Mouse (Mus musculus): ENCODE measurements at regions not wholly inside any gene's neighbourhood (a gene's known extent, or its start where the extent isn't known, plus 50 kb on each side); places are given as distances from the start of the nearest gene placed in this dataset.

GRCm38 (mm10) chrX:12436106-12436505 lies 151.5 kb upstream of the Atp6ap2 start:
- no peaks in the 10 kb centered on the region for H3K27me3 ChIP-seq (replicated peaks; ENCODE audit: control insufficient read depth, insufficient read depth, low read length)
- H3K9me3 ChIP-seq (ENCODE audit: control insufficient read depth, low read length) = no peaks in the 10 kb centered on the region
- H3K4me3 ChIP-seq (ENCODE audit: low read length) = no peak overlapping the region
- 42% methylated on average over 7 of the region's 7 CpGs for WGBS
- H3K4me1 ChIP-seq (ENCODE audit: control insufficient read depth, insufficient read depth, low read length) = no peaks in the 10 kb centered on the region
- H3K4me2 ChIP-seq (ENCODE audit: low read depth, low read length) = no peak overlapping the region
- H3K9ac ChIP-seq (ENCODE audit: low read depth, low read length) = no peak overlapping the region
- no peak overlapping the region for H3K27ac ChIP-seq (ENCODE audit: low read length)
- no peak for ATAC-seq
- H3K36me3 ChIP-seq (ENCODE audit: control insufficient read depth, insufficient read depth, low read length) = no peaks in the 10 kb centered on the region

DNA sequence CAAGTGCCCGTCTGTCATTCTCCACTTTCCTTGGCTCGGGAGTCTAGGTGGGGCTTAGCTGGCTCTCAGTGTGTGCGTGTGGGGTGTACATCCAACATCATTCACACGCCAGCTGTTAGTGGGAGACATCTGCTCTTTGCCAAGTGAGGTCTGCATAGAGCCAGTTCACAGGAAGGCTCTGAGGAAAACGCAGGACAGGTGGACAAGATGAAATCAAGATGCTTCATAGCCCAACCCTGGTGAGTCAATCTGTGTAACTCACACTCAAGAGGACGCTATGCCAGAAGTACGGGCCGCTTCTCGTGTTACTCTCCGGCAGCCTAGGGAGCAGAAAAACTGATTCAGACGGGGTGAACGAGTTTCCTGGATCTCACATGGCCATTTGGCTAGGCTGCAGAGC lies 148.2 kb upstream of the Atp6ap2 start:
- Histone ChIP-seq H3K4me1 (ENCODE audit: control insufficient read depth, insufficient read depth, low read length) (no peaks in the 10 kb centered on the region), H3K4me2 (ENCODE audit: low read depth, low read length) (no peak overlapping the region), H3K27ac (ENCODE audit: low read length) (no peak overlapping the region), H3K4me3 (ENCODE audit: low read length) (no peak overlapping the region), H3K9me3 (ENCODE audit: control insufficient read depth, low read length) (no peaks in the 10 kb centered on the region), H3K9ac (ENCODE audit: low read depth, low read length) (no peak overlapping the region), H3K36me3 (ENCODE audit: control insufficient read depth, insufficient read depth, low read length) (no peaks in the 10 kb centered on the region), H3K27me3 (replicated peaks; ENCODE audit: control insufficient read depth, insufficient read depth, low read length) (no peaks in the 10 kb centered on the region)
- ATAC-seq = no peak
- WGBS = 70% methylated on average over 12 of the region's 12 CpGs

DNA sequence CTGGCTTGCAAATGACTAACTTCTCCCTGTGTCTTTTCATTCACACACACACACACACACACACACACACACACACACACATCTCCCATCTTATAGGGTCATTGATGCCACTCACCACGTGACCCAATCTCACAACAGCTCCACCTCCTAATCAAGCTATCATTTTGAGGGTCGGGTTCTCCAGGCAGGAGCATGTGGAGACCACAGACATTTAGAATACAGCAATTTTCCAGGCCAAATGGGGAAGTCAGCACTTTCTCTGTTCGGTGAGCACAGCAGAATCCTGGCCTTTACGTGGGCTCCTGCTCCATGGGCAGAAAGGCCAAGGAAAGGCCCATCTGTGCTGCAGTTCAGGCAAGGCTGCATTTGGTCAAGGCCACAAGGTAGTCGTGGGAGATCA lies 143.8 kb upstream of the Atp6ap2 start:
- Histone ChIP-seq H3K9ac (ENCODE audit: low read depth, low read length) (no peak overlapping the region), H3K4me3 (ENCODE audit: low read length) (no peak overlapping the region), H3K27me3 (replicated peaks; ENCODE audit: control insufficient read depth, insufficient read depth, low read length) (no peaks in the 10 kb centered on the region; the same call in 1 of the 2 replicates), H3K36me3 (ENCODE audit: control insufficient read depth, insufficient read depth, low read length) (no peaks in the 10 kb centered on the region), H3K9me3 (ENCODE audit: control insufficient read depth, low read length) (no peaks in the 10 kb centered on the region), H3K4me1 (ENCODE audit: control insufficient read depth, insufficient read depth, low read length) (no peaks in the 10 kb centered on the region), H3K27ac (ENCODE audit: low read length) (no peak overlapping the region), H3K4me2 (ENCODE audit: low read depth, low read length) (no peak overlapping the region)
- no peak for ATAC-seq
- 72% methylated on average over 5 of the region's 5 CpGs for WGBS

DNA sequence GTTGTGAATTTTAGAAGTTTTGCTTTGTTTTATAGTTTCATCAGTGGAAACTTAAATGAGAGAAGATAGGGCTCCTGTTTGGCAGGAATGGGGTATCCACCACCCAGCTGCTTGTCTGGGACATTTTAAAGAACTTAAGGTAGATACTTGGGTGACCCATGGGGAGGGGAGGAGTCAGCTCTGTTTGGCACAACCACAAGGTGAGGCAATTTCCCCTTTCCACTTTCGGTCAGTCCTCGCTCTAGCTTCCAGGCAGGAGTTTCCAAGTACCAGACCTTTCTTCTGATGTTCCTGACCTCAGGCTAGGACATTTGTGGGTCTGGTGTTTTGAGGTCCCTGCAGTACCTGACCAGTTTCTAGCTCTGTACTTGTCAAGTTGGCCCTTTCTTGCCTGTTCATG lies 142.5 kb upstream of the Atp6ap2 start:
- H3K27me3 ChIP-seq (replicated peaks; ENCODE audit: control insufficient read depth, insufficient read depth, low read length) = no peaks in the 10 kb centered on the region; the same call in 1 of the 2 replicates
- 96% methylated on average over 2 of the region's 2 CpGs for WGBS
- no peak for ATAC-seq
- no peaks in the 10 kb centered on the region for H3K36me3 ChIP-seq (ENCODE audit: control insufficient read depth, insufficient read depth, low read length)
- no peak overlapping the region for H3K4me2 ChIP-seq (ENCODE audit: low read depth, low read length)
- H3K27ac ChIP-seq (ENCODE audit: low read length) = no peak overlapping the region
- no peak overlapping the region for H3K4me3 ChIP-seq (ENCODE audit: low read length)
- no peaks in the 10 kb centered on the region for H3K4me1 ChIP-seq (ENCODE audit: control insufficient read depth, insufficient read depth, low read length)
- no peak overlapping the region for H3K9ac ChIP-seq (ENCODE audit: low read depth, low read length)
- H3K9me3 ChIP-seq (ENCODE audit: control insufficient read depth, low read length) = no peaks in the 10 kb centered on the region

DNA sequence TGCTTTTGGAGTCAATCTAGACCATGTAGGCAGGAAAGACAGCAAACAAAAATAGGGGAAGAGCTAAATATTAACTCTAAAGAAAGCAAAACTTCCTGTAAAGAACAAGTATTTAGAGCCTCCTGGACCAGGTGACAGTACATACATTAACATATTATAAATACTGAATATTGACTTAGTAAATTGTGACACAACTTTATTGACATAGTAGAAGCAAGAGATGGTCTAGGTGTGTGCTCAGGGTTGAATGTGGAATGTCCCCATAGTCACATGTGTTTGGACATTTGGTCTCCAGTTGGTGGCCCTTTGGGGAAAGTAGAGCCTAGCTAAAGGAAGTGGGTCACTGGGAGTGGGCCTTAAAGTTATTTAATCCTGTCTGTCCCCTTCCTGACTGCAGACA lies 139.6 kb upstream of the Atp6ap2 start:
- Histone ChIP-seq H3K4me3 (ENCODE audit: low read length) (no peak overlapping the region), H3K9me3 (ENCODE audit: control insufficient read depth, low read length) (no peaks in the 10 kb centered on the region), H3K9ac (ENCODE audit: low read depth, low read length) (no peak overlapping the region), H3K4me1 (ENCODE audit: control insufficient read depth, insufficient read depth, low read length) (no peaks in the 10 kb centered on the region), H3K36me3 (ENCODE audit: control insufficient read depth, insufficient read depth, low read length) (no peaks in the 10 kb centered on the region), H3K27ac (ENCODE audit: low read length) (no peak overlapping the region), H3K4me2 (ENCODE audit: low read depth, low read length) (no peak overlapping the region), H3K27me3 (replicated peaks; ENCODE audit: control insufficient read depth, insufficient read depth, low read length) (no peaks in the 10 kb centered on the region; the same call in 1 of the 2 replicates)
- ATAC-seq = no peak

GRCm38 (mm10) chrX:12449688-12450087 lies 137.9 kb upstream of the Atp6ap2 start:
- Histone ChIP-seq H3K36me3 (ENCODE audit: control insufficient read depth, insufficient read depth, low read length) (no peaks in the 10 kb centered on the region), H3K9me3 (ENCODE audit: control insufficient read depth, low read length) (no peaks in the 10 kb centered on the region), H3K4me2 (ENCODE audit: low read depth, low read length) (no peak overlapping the region), H3K4me3 (ENCODE audit: low read length) (no peak overlapping the region), H3K27ac (ENCODE audit: low read length) (no peak overlapping the region), H3K9ac (ENCODE audit: low read depth, low read length) (no peak overlapping the region), H3K4me1 (ENCODE audit: control insufficient read depth, insufficient read depth, low read length) (no peaks in the 10 kb centered on the region), H3K27me3 (replicated peaks; ENCODE audit: control insufficient read depth, insufficient read depth, low read length) (no peaks in the 10 kb centered on the region; the same call in 1 of the 2 replicates)
- 72% methylated on average over 3 of the region's 3 CpGs for WGBS
- no peak for ATAC-seq

DNA sequence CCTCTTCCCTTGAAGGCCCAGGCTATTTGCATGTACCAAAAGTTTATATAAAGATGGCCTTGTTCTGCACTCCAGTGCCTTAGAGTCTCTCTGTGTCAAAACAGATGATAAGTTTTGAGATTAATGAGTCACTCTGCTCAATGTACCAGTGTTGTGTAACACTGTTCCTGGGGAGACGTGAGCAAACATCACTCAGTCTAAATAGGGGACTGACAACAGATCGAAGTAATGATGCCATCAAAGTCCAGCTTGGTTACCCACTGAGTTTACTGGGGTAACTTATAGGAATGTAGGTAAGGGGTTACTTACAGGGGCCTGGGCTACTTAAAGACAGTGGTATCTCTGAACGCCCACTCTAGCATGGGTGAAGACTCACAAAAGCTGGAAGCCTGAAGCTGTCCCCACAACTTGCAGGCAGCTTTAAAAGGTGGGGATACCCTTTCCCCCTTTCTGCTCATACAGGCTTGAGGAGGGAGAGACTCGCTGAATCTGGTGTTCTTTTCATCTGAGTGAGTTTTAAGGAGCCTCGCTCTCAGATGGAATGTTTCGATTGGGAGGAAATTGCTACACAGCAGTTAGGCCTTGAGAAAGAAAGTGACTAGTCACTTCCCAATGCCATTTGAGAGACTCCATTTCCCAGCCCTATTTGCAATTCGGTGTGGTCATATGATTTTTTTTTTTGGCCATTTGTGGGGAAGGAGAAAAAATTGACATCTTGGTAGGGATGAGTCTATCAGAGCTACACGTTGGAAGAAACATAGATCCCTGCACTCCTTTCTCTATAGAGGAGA lies 134.4 kb upstream of the Atp6ap2 start:
- ATAC-seq = no peak
- no peak overlapping the region for H3K9ac ChIP-seq (ENCODE audit: low read depth, low read length)

DNA sequence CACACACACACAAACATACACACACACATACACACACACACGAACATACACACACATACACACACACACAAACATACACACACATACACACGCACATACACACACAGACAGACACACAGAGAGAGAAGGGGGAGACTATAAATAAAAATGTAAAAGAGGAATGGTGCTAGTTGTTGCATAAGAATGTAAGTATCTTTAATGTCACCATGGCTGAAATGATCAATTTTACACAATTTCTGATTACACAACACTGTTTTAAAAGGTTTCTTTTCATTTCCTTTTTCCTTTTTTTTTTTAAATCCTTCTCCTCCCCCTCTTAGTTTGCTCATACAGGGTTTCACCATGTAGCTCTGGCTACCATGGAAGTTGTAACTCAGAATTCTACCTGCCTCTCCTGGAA lies 125.9 kb upstream of the Atp6ap2 start:
- Histone ChIP-seq H3K4me3 (ENCODE audit: low read length) (no peak overlapping the region), H3K27me3 (replicated peaks; ENCODE audit: control insufficient read depth, insufficient read depth, low read length) (no peaks in the 10 kb centered on the region), H3K4me1 (ENCODE audit: control insufficient read depth, insufficient read depth, low read length) (no peaks in the 10 kb centered on the region), H3K36me3 (ENCODE audit: control insufficient read depth, insufficient read depth, low read length) (no peaks in the 10 kb centered on the region), H3K9ac (ENCODE audit: low read depth, low read length) (no peak overlapping the region), H3K4me2 (ENCODE audit: low read depth, low read length) (no peak overlapping the region), H3K27ac (ENCODE audit: low read length) (no peak overlapping the region), H3K9me3 (ENCODE audit: control insufficient read depth, low read length) (no peaks in the 10 kb centered on the region)
- no peak for ATAC-seq
- WGBS = 93% methylated on average over 2 of the region's 2 CpGs

More for the DNA sequence above, 134.4 kb upstream of the Atp6ap2 start:
- H3K36me3 ChIP-seq (ENCODE audit: control insufficient read depth, insufficient read depth, low read length) = no peaks in the 10 kb centered on the region
- H3K4me1 ChIP-seq (ENCODE audit: control insufficient read depth, insufficient read depth, low read length) = no peaks in the 10 kb centered on the region
- H3K27me3 ChIP-seq (replicated peaks; ENCODE audit: control insufficient read depth, insufficient read depth, low read length) = no peaks in the 10 kb centered on the region; the same call in 1 of the 2 replicates
- H3K4me2 ChIP-seq (ENCODE audit: low read depth, low read length) = no peak overlapping the region
- H3K4me3 ChIP-seq (ENCODE audit: low read length) = no peak overlapping the region
- no peak overlapping the region for H3K27ac ChIP-seq (ENCODE audit: low read length)
- WGBS = 75% methylated on average over 8 of the region's 8 CpGs
- H3K9me3 ChIP-seq (ENCODE audit: control insufficient read depth, low read length) = no peaks in the 10 kb centered on the region

GRCm38 (mm10) chrX:12462936-12463647 lies 124.5 kb upstream of the Atp6ap2 start:
- no peak for ATAC-seq
- Histone ChIP-seq H3K27ac (ENCODE audit: low read length) (no peak overlapping the region), H3K4me3 (ENCODE audit: low read length) (no peak overlapping the region), H3K9me3 (ENCODE audit: control insufficient read depth, low read length) (no peaks in the 10 kb centered on the region), H3K4me2 (ENCODE audit: low read depth, low read length) (no peak overlapping the region), H3K9ac (ENCODE audit: low read depth, low read length) (no peak overlapping the region), H3K36me3 (ENCODE audit: control insufficient read depth, insufficient read depth, low read length) (no peaks in the 10 kb centered on the region), H3K27me3 (replicated peaks; ENCODE audit: control insufficient read depth, insufficient read depth, low read length) (no peaks in the 10 kb centered on the region; the same call in 1 of the 2 replicates), H3K4me1 (ENCODE audit: control insufficient read depth, insufficient read depth, low read length) (no peaks in the 10 kb centered on the region)
- WGBS = 76% methylated on average over 11 of the region's 11 CpGs

Measured in intestine, embryonic 16.5 days (tissue).